Mouse (Mus musculus): ENCODE data around the gene AL732309.1.

- TF ChIP-seq CTCF (IDR thresholded peaks at IDR 0.05; ENCODE audit: extremely low read depth, insufficient read depth, low read length) (no peak), POLR2A (IDR thresholded peaks at IDR 0.05; ENCODE audit: extremely low read depth, insufficient read depth, low read length) (no peak)
Measured at GRCm38 (mm10) chr2:25213266-25213865, 33.3 kb downstream of the AL732309.1 start.

Measured in cortical plate, adult 2 months (tissue).